Mouse (Mus musculus): ENCODE measurements at regions not wholly inside any gene's neighbourhood (a gene's known extent, or its start where the extent isn't known, plus 50 kb on each side); places are given as distances from the start of the nearest gene placed in this dataset.
"Not testable (repeated sequence)": the region's sequence is repeated elsewhere in the genome, so short reads cannot be mapped to it uniquely, and the experiment has no call there.

DNA sequence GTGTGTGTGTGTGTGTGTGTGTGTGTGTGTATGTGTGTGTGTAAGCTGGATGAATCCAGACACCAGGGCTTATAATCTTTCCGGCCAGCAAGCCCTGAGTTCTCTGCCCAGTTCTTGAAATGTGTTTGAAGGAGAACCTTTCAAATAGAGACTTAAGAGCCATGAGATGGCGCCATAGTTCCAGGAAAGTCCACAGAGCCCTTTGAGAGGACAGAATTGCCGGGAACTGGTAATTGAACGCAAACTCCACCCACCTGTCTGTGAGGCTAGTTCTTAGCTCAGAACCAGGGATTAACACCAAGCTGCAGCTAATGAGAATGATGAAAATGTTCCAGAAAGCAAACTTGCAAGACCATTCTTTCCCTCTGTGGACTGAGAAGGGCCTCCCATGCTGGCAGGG is 72.2 kb downstream of the Trim42 start:
- no peak for DNase-seq (ENCODE audit: low read depth, low spot score)

- peak; percentile 33 for DNase-seq (ENCODE audit: low read depth, low spot score)
These were observed 74.0 kb downstream of the Trim42 start for GRCm38 (mm10) chr9:97295770-97296169.

- no peak for DNase-seq (ENCODE audit: low read depth, low spot score)
These were observed 77.9 kb downstream of the Trim42 start for GRCm38 (mm10) chr9:97291870-97292269.

- DNase-seq (ENCODE audit: low read depth, low spot score): no peak
These were observed 85.4 kb downstream of the Trim42 start for GRCm38 (mm10) chr9:97284282-97284802.

GRCm38 (mm10) chr9:97282090-97282489 is 87.7 kb downstream of the Trim42 start:
- peak; percentile 5 for DNase-seq (ENCODE audit: low read depth, low spot score)

- not testable (repeated sequence) for DNase-seq (ENCODE audit: low read depth, low spot score)
These were observed 94.3 kb downstream of the Trim42 start for GRCm38 (mm10) chr9:97275449-97275848.

GRCm38 (mm10) chr9:97273891-97274290 is 95.9 kb downstream of the Trim42 start:
- DNase-seq (ENCODE audit: low read depth, low spot score): no peak

DNA sequence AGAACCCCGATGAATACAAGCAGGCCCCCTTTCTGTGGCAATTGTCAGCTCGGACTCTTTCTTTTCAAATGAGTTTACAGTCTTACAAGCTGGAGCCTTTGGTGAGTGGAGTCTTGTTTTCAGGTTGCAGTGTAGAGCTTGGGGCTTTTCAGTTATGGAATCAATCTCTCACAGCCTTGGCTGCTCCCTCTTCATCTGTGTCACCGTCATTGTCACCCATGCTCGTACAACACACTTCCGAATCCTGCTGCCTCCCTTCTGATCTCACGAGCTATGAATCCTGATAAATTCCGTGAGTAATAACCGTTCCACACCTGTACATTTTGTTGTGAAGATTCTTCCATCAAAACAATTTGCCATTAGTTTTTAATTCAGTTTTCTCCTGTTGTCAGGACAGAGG is 97.7 kb downstream of the Trim42 start:
- DNase-seq (ENCODE audit: low read depth, low spot score): no peak

DNA sequence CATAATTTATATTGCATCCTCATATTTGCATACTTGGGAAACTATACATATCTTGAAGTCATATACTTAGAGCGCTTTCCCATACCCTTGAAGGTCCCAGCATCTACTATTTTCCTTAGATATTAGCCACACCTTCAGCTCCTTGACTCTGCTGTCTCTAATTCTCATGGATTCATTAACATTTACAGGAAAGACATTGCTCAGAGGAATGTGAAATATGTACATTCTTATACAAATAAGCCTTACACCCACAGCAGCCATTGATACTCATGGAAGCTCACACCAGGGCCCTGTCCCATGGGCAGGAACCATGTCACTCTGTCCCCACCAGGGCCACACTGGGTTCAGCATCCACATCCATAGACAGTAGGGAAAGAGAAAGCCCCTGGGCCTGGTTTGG is 122.1 kb downstream of the Trim42 start:
- no peak for DNase-seq (ENCODE audit: low read depth, low spot score)

- DNase-seq (ENCODE audit: low read depth, low spot score): no peak
These were observed 115.1 kb upstream of the Slc25a36 start for GRCm38 (mm10) chr9:97226074-97226473.

- no peak for DNase-seq (ENCODE audit: low read depth, low spot score)
These were observed 113.6 kb upstream of the Slc25a36 start for GRCm38 (mm10) chr9:97224549-97224948.

- DNase-seq (ENCODE audit: low read depth, low spot score): peak; percentile 60
These were observed 103.8 kb upstream of the Slc25a36 start for GRCm38 (mm10) chr9:97214806-97215205.

DNA sequence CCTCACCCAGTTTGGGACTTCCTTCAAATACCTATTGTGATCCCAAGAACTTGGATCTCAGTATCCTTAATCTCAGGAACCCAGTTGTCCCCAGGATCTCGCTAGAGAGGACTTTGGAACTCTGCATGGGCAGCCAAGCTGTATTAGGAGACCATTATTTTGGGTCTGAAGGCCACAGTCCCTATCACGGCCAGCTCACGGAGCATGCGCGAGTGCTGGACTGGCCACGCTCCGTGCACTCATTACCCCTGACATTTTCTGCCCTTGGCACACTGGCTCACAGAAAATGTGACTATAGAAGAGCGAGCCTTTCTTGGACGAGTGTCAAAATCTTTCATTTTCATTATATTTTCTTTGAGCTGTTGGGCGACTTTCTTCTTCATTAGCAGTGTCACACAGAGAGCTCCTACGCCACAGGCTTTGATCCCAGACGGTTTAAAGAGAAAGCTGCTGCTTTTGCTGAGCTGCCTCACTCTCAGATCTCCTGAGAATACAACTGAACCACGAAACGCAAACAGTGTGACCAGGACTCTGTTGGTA is 79.4 kb upstream of the Slc25a36 start:
- no peak for DNase-seq (ENCODE audit: low read depth, low spot score)

DNA sequence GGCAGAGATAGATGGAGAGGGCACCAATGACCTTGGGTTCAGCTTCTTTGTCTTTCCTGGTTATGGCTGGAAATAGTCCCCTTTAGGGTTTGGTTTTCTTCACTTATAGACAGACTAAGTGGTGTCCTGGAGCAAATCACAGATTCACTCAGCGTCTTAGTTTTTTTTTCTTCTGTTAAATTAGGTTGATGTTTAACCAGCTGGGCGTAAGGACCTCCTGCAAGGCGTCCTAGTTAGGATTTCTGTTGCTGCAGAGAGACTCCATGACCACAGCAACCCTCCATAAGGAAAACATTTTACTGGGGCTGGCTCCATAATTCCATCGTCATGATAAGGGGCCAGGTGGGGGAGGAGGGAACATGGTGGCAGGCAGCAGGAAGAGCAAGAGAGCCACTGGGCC is 78.7 kb upstream of the Slc25a36 start:
- no peak for DNase-seq (ENCODE audit: low read depth, low spot score)

DNA sequence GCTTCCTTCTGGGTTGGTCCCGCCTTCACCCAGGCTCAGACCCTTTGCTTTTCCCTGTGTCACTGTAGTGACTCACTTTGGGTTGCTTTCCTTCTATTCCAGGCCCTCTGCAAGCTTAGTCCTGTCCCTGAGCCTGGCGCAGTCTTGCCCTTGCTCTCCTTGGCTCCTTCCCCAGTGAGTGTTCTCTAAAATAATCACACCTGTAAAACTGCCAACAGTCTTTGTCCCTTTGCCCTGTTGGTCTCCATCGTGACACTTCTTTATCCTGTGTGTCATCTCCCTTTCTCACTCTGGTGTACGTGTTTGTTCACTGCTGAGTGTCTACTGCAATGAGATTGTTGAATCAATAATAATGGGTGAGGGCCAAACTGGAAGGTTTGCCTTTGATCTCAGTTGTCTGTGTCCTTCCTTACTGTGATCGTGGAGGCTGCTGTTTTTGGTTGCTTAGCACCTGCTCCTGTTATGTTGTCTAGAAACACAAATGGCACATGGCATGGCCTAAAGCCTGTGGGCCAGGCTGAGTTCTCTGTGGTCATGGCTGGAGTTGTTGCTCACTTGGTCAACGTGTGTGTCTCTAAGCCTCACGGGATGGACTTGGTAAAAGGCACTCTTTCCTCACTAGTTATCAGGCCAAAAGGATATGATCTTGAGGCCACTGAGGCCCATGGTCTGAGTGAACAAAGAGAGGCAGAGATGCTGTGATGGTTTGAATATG is 77.8 kb upstream of the Slc25a36 start:
- DNase-seq (ENCODE audit: low read depth, low spot score): no peak

- no peak for DNase-seq (ENCODE audit: low read depth, low spot score)
These were observed 62.4 kb upstream of the Slc25a36 start for GRCm38 (mm10) chr9:97173230-97173951.

DNA sequence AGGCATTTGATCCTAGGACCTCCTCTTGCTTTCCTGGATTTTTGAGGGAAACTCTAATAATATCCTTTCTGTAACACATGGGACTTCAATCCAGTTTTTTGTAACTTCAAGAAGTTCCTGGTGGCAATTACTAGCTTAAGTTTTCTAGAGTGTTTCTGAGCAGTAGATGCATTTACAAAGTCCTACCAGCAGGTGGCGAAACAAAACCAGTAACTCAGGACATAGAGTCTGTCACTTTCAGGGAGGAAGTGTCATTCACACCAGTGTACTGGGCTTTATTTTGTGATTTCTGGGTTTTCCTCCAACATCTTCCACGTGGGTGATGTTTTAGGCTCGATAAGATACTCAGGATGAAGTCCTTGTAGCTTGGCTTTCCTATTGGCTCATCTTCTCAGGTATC is 61.1 kb upstream of the Slc25a36 start:
- peak; percentile 65 for DNase-seq (ENCODE audit: low read depth, low spot score)

DNA sequence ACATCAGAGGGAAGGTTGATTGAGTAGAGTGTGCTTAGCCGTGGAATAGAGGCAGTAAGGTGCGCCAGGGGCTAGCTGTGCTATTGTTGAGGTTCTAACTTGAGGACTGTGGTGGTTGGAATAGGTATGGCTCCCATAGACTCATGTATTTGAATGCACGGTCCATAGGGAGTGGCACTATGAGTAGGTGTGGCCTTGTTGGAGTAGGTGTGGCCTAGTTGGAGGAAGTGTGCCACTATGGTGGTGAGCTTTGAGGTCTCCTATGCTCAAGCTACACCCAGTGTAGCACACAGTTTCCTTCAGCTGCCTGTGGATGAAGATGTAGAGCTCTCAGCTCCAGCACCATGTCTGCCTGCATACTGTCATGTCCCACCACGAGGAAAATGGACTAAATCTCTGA is 60.5 kb upstream of the Slc25a36 start:
- no peak for DNase-seq (ENCODE audit: low read depth, low spot score)

DNA sequence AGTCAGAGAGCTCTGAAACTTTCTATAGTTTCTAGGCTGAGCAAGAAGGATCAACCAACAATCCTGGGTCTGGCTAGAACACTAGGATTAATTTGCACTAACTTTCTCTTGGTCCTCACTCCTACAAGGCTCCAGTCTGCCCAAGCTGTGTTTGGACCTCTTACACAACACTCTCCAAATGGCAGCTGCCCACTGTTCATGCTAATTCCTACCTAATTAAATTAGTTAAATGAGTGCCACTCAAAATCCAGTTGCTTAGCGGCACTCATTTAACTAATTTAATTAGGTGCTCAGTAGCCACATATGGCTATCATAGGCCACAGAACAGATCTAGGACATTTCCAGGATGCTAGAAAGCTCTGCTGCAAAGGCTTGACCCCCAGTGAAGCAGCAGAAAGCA is 59.9 kb upstream of the Slc25a36 start:
- no peak for DNase-seq (ENCODE audit: low read depth, low spot score)

GRCm38 (mm10) chr9:97162465-97162864 is 51.5 kb upstream of the Slc25a36 start:
- peak; percentile 49 for DNase-seq (ENCODE audit: low read depth, low spot score)

Measured in 3T3-L1 (cell line).